Mouse (Mus musculus) bone marrow macrophage, adult 2 months (primary cell): ENCODE measurements around the gene Polr1d.

Source experiments
- CTCF ChIP-seq: IDR thresholded peaks from 2 replicates; pipeline ENCODE4 v1.5.1; 2012; ENCODE audit warnings: low read depth, mild to moderate bottlenecking, low read length, moderate library complexity
- POLR2A ChIP-seq: IDR thresholded peaks from 2 replicates; pipeline ENCODE4 v1.6.1; 2012; ENCODE audit warnings: mild to moderate bottlenecking, low read depth, low read length, borderline replicate concordance

DNA sequence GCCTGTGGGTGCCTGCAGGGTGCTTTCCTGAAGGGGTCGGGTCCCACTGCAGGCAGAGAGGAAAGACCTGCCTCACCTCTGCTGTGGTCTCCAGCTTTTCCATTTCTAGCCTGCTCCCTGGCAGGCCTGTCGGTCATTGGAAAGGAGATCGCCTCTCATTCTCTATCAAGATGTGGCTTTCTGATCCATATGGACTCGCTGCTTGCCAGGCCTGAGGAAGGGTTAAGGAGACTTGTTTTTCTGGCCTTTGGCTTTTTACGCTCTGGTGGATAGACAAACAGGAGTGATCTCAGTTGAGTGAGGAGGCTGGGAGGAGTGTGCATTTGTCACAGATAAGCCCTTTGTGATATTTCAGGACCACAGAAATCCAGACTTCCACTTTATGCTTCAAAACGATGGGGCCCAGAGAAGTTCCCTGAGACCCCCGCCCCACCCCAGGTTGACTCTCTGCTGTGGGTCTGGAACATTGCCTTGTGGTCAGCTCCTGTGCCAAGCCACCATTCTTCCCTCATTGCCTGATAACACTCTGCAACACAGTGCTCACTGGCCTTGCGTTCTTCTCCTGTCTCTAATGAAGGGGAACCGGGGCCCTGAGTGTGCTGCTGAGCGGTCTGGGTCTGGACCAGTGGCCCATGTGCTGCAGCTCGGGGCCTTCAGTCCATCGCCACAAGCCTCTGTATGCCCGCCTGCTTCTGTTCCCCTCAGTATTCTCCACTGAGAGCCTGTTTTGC lies 32.2 kb downstream of the Polr1d start:
- TF ChIP-seq CTCF (no peak), POLR2A (no peak)
